ENCODE assay signal across 8 mouse cellular contexts in genomic region chr11:88161051-88161581, GRCm38 (mm10). TPM values are rescaled to one million over a fixed set of nuclear protein-coding genes. Genes with fewer than 3 reads are reported as not detected.
DNase-seq lines count a peak whose midpoint lies in the region; ATAC-seq and TF ChIP-seq lines count a peak whose summit lies in the region.

No protein-coding gene starts in this region.

- no peaks in the 10 kb centered on the region for H3K27me3 ChIP-seq in spleen, adult 2 months (ENCODE audit: control insufficient read depth, insufficient read depth, low read length)
- H3K27me3 ChIP-seq in limb, embryonic 11.5 days (ENCODE audit: control insufficient read depth, insufficient read depth, low read length) = no peaks in the 10 kb centered on the region
- H3K27me3 ChIP-seq in midbrain, embryonic 14.5 days (ENCODE audit: control insufficient read depth, insufficient read depth, low read length) = no peaks in the 10 kb centered on the region

- ATAC-seq in limb, embryonic 11.5 days (ENCODE audit: insufficient number of reproducible peaks, low FRiP score, low TSS enrichment, low read depth) = peak; percentile 74
- ATAC-seq in midbrain, embryonic 14.5 days (ENCODE audit: low FRiP score, low TSS enrichment) = peak; percentile 70

- 7% methylated on average over 18 of the region's 33 CpGs for WGBS in spleen, adult 2 months
- WGBS in limb, embryonic 11.5 days = under 1% methylated on average over 25 of the region's 33 CpGs
- WGBS in midbrain, embryonic 14.5 days = under 1% methylated on average over 20 of the region's 33 CpGs

- H3K27ac ChIP-seq in spleen, adult 2 months (ENCODE audit: insufficient read depth, low read length) = peak overlapping the region; percentile 76
- H3K27ac ChIP-seq in limb, embryonic 11.5 days (replicated peaks; ENCODE audit: low read depth, low read length) = peak overlapping the region; percentile 69
- H3K27ac ChIP-seq in midbrain, embryonic 14.5 days (replicated peaks; ENCODE audit: low read depth, low read length) = peak overlapping the region; percentile 92

- DNase-seq in spleen, adult 2 months (ENCODE audit: low read depth in 1 of 2, low spot score in 2 of 2) = no peak
- no peak for DNase-seq in spleen, postnatal 14 days (ENCODE audit: low spot score in 2 of 2)
- peak; percentile 81 for DNase-seq in cerebellum, adult 9-10 months
- DNase-seq in gastrocnemius, postnatal 14 days = peak; percentile 81
- DNase-seq in induced T-regulatory cell, adult 2 months (ENCODE audit: low read depth) = peak; percentile 45
- peak; percentile 85 for DNase-seq in limb, embryonic 11.5 days (ENCODE audit: low spot score)
- peak; percentile 85 for DNase-seq in midbrain, embryonic 14.5 days
- peak; percentile 73 for DNase-seq in testis, postnatal 10 days (ENCODE audit: low spot score)

- no peak for TF ChIP-seq CTCF in spleen, adult 2 months (IDR thresholded peaks at IDR 0.05; ENCODE audit: extremely low read depth, insufficient read depth, insufficient read length, insufficient replicate concordance)

- no peaks in the 10 kb centered on the region for H3K9me3 ChIP-seq in limb, embryonic 11.5 days (ENCODE audit: control insufficient read depth, low read length)
- H3K9me3 ChIP-seq in midbrain, embryonic 14.5 days (ENCODE audit: control insufficient read depth, low read length) = no peaks in the 10 kb centered on the region

- peaks cover 5% of the 10 kb centered on the region; the same call in 1 of the 2 replicates for H3K4me1 ChIP-seq in spleen, adult 2 months (ENCODE audit: control insufficient read depth, insufficient read depth, insufficient read length)
- H3K4me1 ChIP-seq in limb, embryonic 11.5 days (ENCODE audit: control insufficient read depth, insufficient read depth, low read length) = peaks cover 59% of the 10 kb centered on the region
- H3K4me1 ChIP-seq in midbrain, embryonic 14.5 days (ENCODE audit: control insufficient read depth, insufficient read depth, low read length) = peaks cover 22% of the 10 kb centered on the region

- no peaks in the 10 kb centered on the region for H3K36me3 ChIP-seq in spleen, adult 2 months (ENCODE audit: control insufficient read depth, insufficient read depth, low read length)
- H3K36me3 ChIP-seq in limb, embryonic 11.5 days (ENCODE audit: control insufficient read depth, insufficient read depth, low read length) = no peaks in the 10 kb centered on the region
- no peaks in the 10 kb centered on the region for H3K36me3 ChIP-seq in midbrain, embryonic 14.5 days (ENCODE audit: control insufficient read depth, insufficient read depth, low read length)

- TF ChIP-seq POLR2A in spleen, adult 2 months (IDR thresholded peaks at IDR 0.05; ENCODE audit: low read depth, low read length) = no peak

- intact Hi-C loops in gastrocnemius, postnatal 14 days (cut with DNase I; ENCODE audit: low total_unique reads) = no loop called here

- H3K9ac ChIP-seq in limb, embryonic 11.5 days (ENCODE audit: low read length) = peak overlapping the region; percentile 38
- H3K9ac ChIP-seq in midbrain, embryonic 14.5 days (replicated peaks; ENCODE audit: low read length) = peak overlapping the region; percentile 65

- peak overlapping the region; percentile 49; the same call in 1 of the 2 replicates for H3K4me3 ChIP-seq in spleen, adult 2 months (ENCODE audit: extremely low read depth, insufficient read depth, insufficient read length)
- peak overlapping the region; percentile 20 for H3K4me3 ChIP-seq in limb, embryonic 11.5 days (ENCODE audit: low read depth, low read length)
- peak overlapping the region; percentile 41 for H3K4me3 ChIP-seq in midbrain, embryonic 14.5 days (replicated peaks; ENCODE audit: low read depth, low read length)

- H3K4me2 ChIP-seq in limb, embryonic 11.5 days (ENCODE audit: low read depth, severe bottlenecking) = peak overlapping the region; percentile 62
- peak overlapping the region; percentile 82 for H3K4me2 ChIP-seq in midbrain, embryonic 14.5 days (ENCODE audit: low read length)

RNA-seq across cellular contexts. Expression of gene Mrps23, which starts 43.1 kb away (rescaled TPM):
- 23.1 and 30.0 TPM in 2 replicates for polyA plus RNA-seq in spleen, adult 2 months (2012; rRNA removed)
- 100 to 1,000 TPM; 127 to 132 TPM for total RNA-seq in gastrocnemius, postnatal 14 days (2021)
- 59.3 and 60.4 TPM in 2 replicates for polyA plus RNA-seq in limb, embryonic 11.5 days (2014; fragmentation: Nextera tagmentation; extraction: Ambion mirVana)
- polyA plus RNA-seq in midbrain, embryonic 14.5 days (2014; fragmentation: Nextera tagmentation; extraction: Ambion mirVana) = 67.9 and 70.0 TPM in 2 replicates

Comparison
In these comparisons a context has a peak if more than half of its experiments do, and no peak if none do; other contexts are left out.
1. DNase-seq: peak in cerebellum, adult 9-10 months (single experiment), gastrocnemius, postnatal 14 days (single experiment), induced T-regulatory cell, adult 2 months (single experiment), limb, embryonic 11.5 days (single experiment), midbrain, embryonic 14.5 days (single experiment) and testis, postnatal 10 days (single experiment); none in spleen, adult 2 months (0 of 2) and spleen, postnatal 14 days (0 of 2).
2. Peak in every context shown above with its lines, with median percentiles within 50 percentile points of each other: H3K27ac ChIP-seq and H3K4me3 ChIP-seq.